Mouse (Mus musculus) kidney, adult 2 months (tissue): ENCODE data around the gene Hist1h2ao.

Experiments
- CTCF ChIP-seq: fragments of 200-500 bp; conservative IDR thresholded peaks from 2 replicates; pipeline ENCODE4 v1.5.1; 2011; ENCODE audit warnings: low read depth, mild to moderate bottlenecking, control low read depth, low read length, moderate library complexity, mixed read lengths; ENCODE audit not compliant: insufficient read depth, insufficient read length
- POLR2A ChIP-seq: fragments of 200-500 bp; IDR thresholded peaks from one replicate; pipeline ENCODE4 v1.6.1; 2011; ENCODE audit warnings: low read depth, low read length, control low read depth

GRCm38 (mm10) chr13:21778814-21779766 lies 31.2 kb upstream of the Hist1h2ao start:
- TF ChIP-seq POLR2A (no peak), CTCF (no peak)
